In genomic region chr16:35732096-35732495, GRCm38 (mm10) we compare ENCODE assay signal across 19 mouse cellular contexts. TPM values are rescaled to one million over a fixed set of nuclear protein-coding genes. Genes with fewer than 3 reads are reported as not detected.
DNase-seq lines count a peak whose midpoint lies in the region; ATAC-seq and TF ChIP-seq lines count a peak whose summit lies in the region.
"Had no signal": no experiment of that assay in that cellular context is flagged by ENCODE, and none has a peak within 500 bp of the region (broad histone marks: within the 10 kb centered on the region; RNA-seq: fewer than 3 reads in every experiment).

No protein-coding gene starts in this region.

- H3K9me3 ChIP-seq in forebrain, embryonic 12.5 days = no peaks in the 10 kb centered on the region
- no peaks in the 10 kb centered on the region for H3K9me3 ChIP-seq in forebrain, postnatal 0 days (ENCODE audit: low read length)
- H3K9me3 ChIP-seq in hindbrain, embryonic 15.5 days = no peaks in the 10 kb centered on the region
- no peaks in the 10 kb centered on the region for H3K9me3 ChIP-seq in hindbrain, embryonic 16.5 days (ENCODE audit: control insufficient read depth, low read length)
- H3K9me3 ChIP-seq: embryonic facial prominence, embryonic 12.5 days; hindbrain, embryonic 12.5 days; megakaryocyte, embryonic 14.5 days; neural tube, embryonic 12.5 days had no signal

- H3K27me3 ChIP-seq in forebrain, embryonic 12.5 days = no peaks in the 10 kb centered on the region
- no peaks in the 10 kb centered on the region for H3K27me3 ChIP-seq in forebrain, postnatal 0 days (ENCODE audit: insufficient read depth, low read length)
- no peaks in the 10 kb centered on the region for H3K27me3 ChIP-seq in hindbrain, embryonic 15.5 days
- H3K27me3 ChIP-seq in hindbrain, embryonic 16.5 days (replicated peaks; ENCODE audit: control insufficient read depth, insufficient read depth, low read length) = no peaks in the 10 kb centered on the region
- H3K27me3 ChIP-seq: embryonic facial prominence, embryonic 12.5 days; hindbrain, embryonic 12.5 days; neural tube, embryonic 12.5 days had no signal

- H3K36me3 ChIP-seq in forebrain, embryonic 12.5 days (replicated peaks) = peaks cover 2% of the 10 kb centered on the region; the same call in 1 of the 2 replicates
- H3K36me3 ChIP-seq in forebrain, postnatal 0 days (ENCODE audit: insufficient read depth) = peaks cover 12% of the 10 kb centered on the region; the same call in 1 of the 2 replicates
- no peaks in the 10 kb centered on the region for H3K36me3 ChIP-seq in hindbrain, embryonic 15.5 days
- no peaks in the 10 kb centered on the region for H3K36me3 ChIP-seq in hindbrain, embryonic 16.5 days (ENCODE audit: control insufficient read depth, insufficient read depth, low read length)
- H3K36me3 ChIP-seq: neural tube, embryonic 12.5 days had no signal

- H3K4me3 ChIP-seq in forebrain, embryonic 12.5 days (replicated peaks) = no peak overlapping the region
- no peak overlapping the region for H3K4me3 ChIP-seq in forebrain, postnatal 0 days (ENCODE audit: low read depth, low read length)
- H3K4me3 ChIP-seq in hindbrain, embryonic 15.5 days = no peak overlapping the region
- no peak overlapping the region for H3K4me3 ChIP-seq in hindbrain, embryonic 16.5 days (ENCODE audit: low read length)
- H3K4me3 ChIP-seq: embryonic facial prominence, embryonic 12.5 days; hindbrain, embryonic 12.5 days; megakaryocyte, embryonic 14.5 days; neural tube, embryonic 12.5 days had no signal

- H3K9ac ChIP-seq in forebrain, embryonic 12.5 days = no peak overlapping the region
- H3K9ac ChIP-seq in forebrain, postnatal 0 days = no peak overlapping the region
- no peak overlapping the region for H3K9ac ChIP-seq in hindbrain, embryonic 15.5 days
- no peak overlapping the region for H3K9ac ChIP-seq in hindbrain, embryonic 16.5 days (ENCODE audit: low read depth, low read length)
- H3K9ac ChIP-seq: embryonic facial prominence, embryonic 12.5 days; hindbrain, embryonic 12.5 days; liver, embryonic 14.5 days; lung, embryonic 14.5 days; neural tube, embryonic 12.5 days had no signal

- no peak overlapping the region for H3K4me2 ChIP-seq in forebrain, embryonic 12.5 days
- no peak overlapping the region for H3K4me2 ChIP-seq in forebrain, postnatal 0 days (ENCODE audit: low read depth)
- no peak overlapping the region for H3K4me2 ChIP-seq in hindbrain, embryonic 15.5 days
- no peak overlapping the region for H3K4me2 ChIP-seq in hindbrain, embryonic 16.5 days (ENCODE audit: low read length)
- H3K4me2 ChIP-seq: embryonic facial prominence, embryonic 12.5 days; hindbrain, embryonic 12.5 days; lung, embryonic 14.5 days; neural tube, embryonic 12.5 days had no signal

- TF ChIP-seq CTCF in forebrain, postnatal 0 days (IDR thresholded peaks at IDR 0.05; ENCODE audit: low read depth) = no peak

- DNase-seq in adrenal gland, postnatal 36 days = peak; percentile 9 to 34
- no peak for DNase-seq in adrenal gland, postnatal 25 days
- no peak for DNase-seq in forebrain, postnatal 0 days
- peak; percentile 45 for DNase-seq in heart, postnatal 4 days
- DNase-seq: kidney, adult 18-20 months; kidney, postnatal 4 days; lung, embryonic 14.5 days; lung, postnatal 36 days; midbrain, embryonic 14.5 days had no signal

- no peak for ATAC-seq in forebrain, embryonic 12.5 days (ENCODE audit: low FRiP score)
- ATAC-seq in forebrain, postnatal 0 days = no peak
- ATAC-seq in hindbrain, embryonic 15.5 days (ENCODE audit: low FRiP score, low read depth) = peak; percentile 40; the same call in 1 of the 2 replicates
- no peak for ATAC-seq in hindbrain, embryonic 16.5 days
- ATAC-seq: CD4-positive, CD25-positive, alpha-beta regulatory T cell, adult 4 months; inflammation-experienced regulatory T-cells, adult 6 months had no signal

- 82% methylated on average over 7 of the region's 7 CpGs for WGBS in forebrain, embryonic 12.5 days
- WGBS in forebrain, postnatal 0 days = 49% methylated on average over 7 of the region's 7 CpGs
- 58% methylated on average over 7 of the region's 7 CpGs for WGBS in hindbrain, embryonic 15.5 days
- 61% methylated on average over 7 of the region's 7 CpGs for WGBS in hindbrain, embryonic 16.5 days

- peaks cover 14% of the 10 kb centered on the region for H3K4me1 ChIP-seq in forebrain, embryonic 12.5 days
- no peaks in the 10 kb centered on the region for H3K4me1 ChIP-seq in forebrain, postnatal 0 days (ENCODE audit: insufficient read depth)
- H3K4me1 ChIP-seq in hindbrain, embryonic 15.5 days (replicated peaks) = no peaks in the 10 kb centered on the region
- H3K4me1 ChIP-seq in hindbrain, embryonic 16.5 days (ENCODE audit: control insufficient read depth, insufficient read depth, low read depth, low read length) = no peaks in the 10 kb centered on the region
- H3K4me1 ChIP-seq: embryonic facial prominence, embryonic 12.5 days; megakaryocyte, embryonic 14.5 days; neural tube, embryonic 12.5 days had no signal

- 0 out of 2 replicates have a peak overlapping the region, but pooled peaks have one; percentile 19 for H3K27ac ChIP-seq in forebrain, embryonic 12.5 days
- no peak overlapping the region for H3K27ac ChIP-seq in forebrain, postnatal 0 days (ENCODE audit: low read depth, low read length)
- H3K27ac ChIP-seq in hindbrain, embryonic 15.5 days (replicated peaks) = no peak overlapping the region
- no peak overlapping the region for H3K27ac ChIP-seq in hindbrain, embryonic 16.5 days (ENCODE audit: low read depth, low read length)
- H3K27ac ChIP-seq: embryonic facial prominence, embryonic 12.5 days; hindbrain, embryonic 12.5 days; liver, embryonic 14.5 days; neural tube, embryonic 12.5 days had no signal

RNA-seq across cellular contexts. Expression of gene Dirc2, which starts 37.1 kb away (rescaled TPM):
- 10 to 100 TPM; 36.1 to 42.2 TPM for total RNA-seq in adrenal gland, postnatal 36 days (2021)
- 28.1 and 34.0 TPM in 2 replicates for total RNA-seq in adrenal gland, postnatal 25 days (2021)
- 22.7 and 23.3 TPM in 2 replicates for polyA plus RNA-seq in forebrain, embryonic 12.5 days (2016; fragmentation: Nextera tagmentation; extraction: Ambion mirVana)
- total RNA-seq in forebrain, postnatal 0 days (2014; rRNA removed) = 80.9 and 90.9 TPM in 2 replicates
- 41.6 and 50.1 TPM in 2 replicates for polyA plus RNA-seq in forebrain, postnatal 0 days (2015; fragmentation: Nextera tagmentation; extraction: Ambion mirVana)
- 33.9 and 34.8 TPM in 2 replicates for polyA plus RNA-seq in hindbrain, embryonic 15.5 days (2015; fragmentation: Nextera tagmentation; extraction: Ambion mirVana)
- 31.9 and 34.1 TPM in 2 replicates for polyA plus RNA-seq in hindbrain, embryonic 16.5 days (2015; fragmentation: Nextera tagmentation; extraction: Ambion mirVana)
- 10 to 100 TPM; 33.2 to 34.8 TPM for total RNA-seq in heart, postnatal 4 days (2021)

RNA-seq across cellular contexts. Expression of gene Hspbap1, which starts 38.1 kb away (rescaled TPM):
- total RNA-seq in adrenal gland, postnatal 36 days (2021) = 1 to 10 TPM; 5.7 to 7.0 TPM
- 5.2 and 8.0 TPM in 2 replicates for total RNA-seq in adrenal gland, postnatal 25 days (2021)
- 20.2 and 22.2 TPM in 2 replicates for polyA plus RNA-seq in forebrain, embryonic 12.5 days (2016; fragmentation: Nextera tagmentation; extraction: Ambion mirVana)
- total RNA-seq in forebrain, postnatal 0 days (2014; rRNA removed) = 7.2 and 8.2 TPM in 2 replicates
- 5.1 and 6.8 TPM in 2 replicates for polyA plus RNA-seq in forebrain, postnatal 0 days (2015; fragmentation: Nextera tagmentation; extraction: Ambion mirVana)
- 14.5 and 17.1 TPM in 2 replicates for polyA plus RNA-seq in hindbrain, embryonic 15.5 days (2015; fragmentation: Nextera tagmentation; extraction: Ambion mirVana)
- polyA plus RNA-seq in hindbrain, embryonic 16.5 days (2015; fragmentation: Nextera tagmentation; extraction: Ambion mirVana) = 12.7 and 13.9 TPM in 2 replicates
- 1 to 10 TPM; 2.4 to 3.3 TPM for total RNA-seq in heart, postnatal 4 days (2021)

Comparison
In these comparisons a context has a peak if more than half of its experiments do, and no peak if none do; other contexts are left out.
1. DNase-seq: peak in adrenal gland, postnatal 36 days (2 of 2) and heart, postnatal 4 days (single experiment); none in adrenal gland, postnatal 25 days (single experiment) and forebrain, postnatal 0 days (single experiment).